Mouse (Mus musculus) inflammation-experienced regulatory T-cells, adult 6 months (primary cell): ENCODE results near the gene Tex12. TPM values are rescaled to one million over a fixed set of nuclear protein-coding genes. Genes with fewer than 3 reads are reported as not detected.

Experiments used
- ATAC-seq: one replicate; pipeline ENCODE4 v1.8.0; 2017
- polyA plus RNA-seq, 3 experiments: library from polyadenylated mRNA; unstranded; fragments of 100-300 nt; shearing (Covaris generic); gene quantifications; one replicate each; pipeline ENCODE4 v1.2.1; 2017

Tex12 gene
- polyA plus RNA-seq, 3 experiments from 2014 or later = not detected

DNA sequence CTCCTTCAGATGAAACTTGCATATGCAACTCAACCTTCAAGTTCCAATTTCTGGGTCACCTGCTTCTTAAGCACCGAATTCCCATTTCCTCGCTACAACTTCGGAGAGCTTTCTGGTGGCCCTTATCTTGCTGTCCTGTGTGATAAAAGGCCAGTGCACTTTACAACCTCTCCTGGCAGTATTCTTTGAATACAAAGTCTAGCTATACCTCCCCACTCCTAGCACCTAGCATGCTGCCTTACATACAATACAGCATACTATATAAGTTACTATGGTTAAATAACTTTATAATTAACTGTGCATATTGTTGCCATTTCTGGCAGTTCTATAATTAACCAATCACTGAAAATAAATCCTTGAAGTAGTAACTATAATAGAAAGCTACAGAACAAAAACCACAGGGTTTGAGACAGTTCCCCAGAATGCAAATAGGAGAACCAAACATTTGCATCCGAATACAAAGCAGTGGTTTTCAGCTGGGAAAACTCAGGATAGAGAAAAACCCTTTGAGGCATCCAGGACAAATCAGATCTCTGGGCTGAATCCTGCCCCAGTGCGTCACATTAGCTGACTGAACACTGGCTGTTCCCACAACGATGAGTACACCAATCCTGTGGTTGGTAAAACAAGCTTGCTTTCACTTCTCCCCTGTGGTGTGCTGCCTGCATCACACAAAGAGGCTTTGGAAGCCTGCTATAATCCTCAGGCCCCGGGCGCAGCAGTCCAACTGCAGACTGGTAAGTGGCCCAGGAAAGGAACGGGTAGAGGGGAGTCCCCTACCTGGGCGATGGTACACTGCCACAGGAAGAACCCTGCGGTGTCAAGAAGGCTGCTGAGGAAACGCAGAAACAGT is 6.7 kb downstream of the Tex12 start, which contains the start of gene Il18:
Gene Il18 (plus strand): TSS at position 587 of the 853 bp plus-strand sequence.
- peak; percentile 98 for ATAC-seq

DNA sequence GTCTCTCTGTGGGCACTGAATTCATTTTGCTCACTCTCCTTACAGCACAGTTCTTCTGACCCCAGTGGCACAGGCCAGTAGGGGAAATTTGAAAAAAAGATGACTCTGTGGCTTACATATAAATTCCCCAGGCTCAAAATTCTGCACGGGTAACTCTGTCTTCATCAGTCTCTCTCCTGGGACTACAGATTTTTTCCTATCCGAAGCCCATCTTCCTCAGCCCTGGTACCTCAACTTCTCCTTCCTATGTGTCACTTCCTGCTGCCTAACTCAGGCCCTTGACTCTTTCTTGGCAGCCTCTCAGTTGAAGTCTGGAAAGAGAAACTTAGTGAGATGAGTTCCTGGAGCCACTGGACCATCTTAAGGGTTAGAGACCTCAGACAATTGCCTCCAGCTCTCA is 7.6 kb downstream of the Tex12 start:
- no peak for ATAC-seq

GRCm38 (mm10) chr9:50552206-50552605 is 8.9 kb downstream of the Tex12 start:
- ATAC-seq = no peak

GRCm38 (mm10) chr9:50548936-50549335 is 12.2 kb downstream of the Tex12 start:
- no peak for ATAC-seq

DNA sequence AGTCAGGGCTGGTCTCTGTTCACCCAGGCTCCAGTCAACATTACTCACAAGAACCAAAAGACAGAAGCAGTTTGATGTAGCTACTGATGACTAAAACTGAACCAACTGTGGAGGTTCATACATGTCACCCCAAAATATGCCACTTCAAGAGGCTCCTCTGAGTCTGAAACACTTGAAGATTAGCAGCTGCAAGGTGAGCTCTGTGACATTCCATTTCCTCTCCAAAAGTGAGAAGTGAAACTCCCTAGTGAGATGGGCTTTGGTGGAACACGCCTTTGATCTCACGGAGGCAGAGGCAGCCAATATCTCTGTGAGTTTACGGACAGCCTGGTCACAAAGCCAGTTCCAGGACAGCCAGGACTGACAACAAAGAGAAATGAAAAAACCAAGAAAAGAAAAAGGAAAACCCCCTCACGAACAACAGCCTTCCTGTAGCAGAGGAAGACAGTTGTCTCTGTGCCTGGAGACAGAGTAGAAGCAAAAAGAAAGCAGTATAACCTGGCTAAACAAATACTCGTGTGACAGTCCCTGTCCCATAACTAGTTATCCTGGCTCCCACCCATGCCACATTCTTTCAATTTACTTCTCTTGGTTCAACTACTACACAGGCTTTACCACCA is 13.2 kb downstream of the Tex12 start:
- ATAC-seq = peak; percentile 73

DNA sequence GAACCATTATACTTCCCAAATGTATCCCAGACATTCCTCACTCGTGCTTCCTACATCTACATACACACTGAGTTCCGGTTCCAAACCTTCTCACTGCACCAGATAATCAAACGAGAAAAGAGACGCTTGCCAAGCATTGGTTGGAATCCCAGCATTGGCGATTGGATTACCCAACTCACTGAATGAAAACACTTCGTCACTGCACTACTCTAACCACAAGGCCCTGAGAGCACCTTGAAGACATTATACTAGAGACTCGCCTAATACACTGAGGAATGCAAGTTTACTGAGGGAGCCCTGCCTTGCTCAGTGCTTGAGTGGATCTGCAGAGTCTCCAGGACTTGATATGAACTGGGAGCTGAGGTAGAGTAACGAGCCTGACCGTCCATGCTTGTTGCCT is 18.7 kb downstream of the Tex12 start:
- no peak for ATAC-seq

- ATAC-seq = no peak
These were observed 21.0 kb downstream of the Tex12 start for GRCm38 (mm10) chr9:50540170-50540569.

DNA sequence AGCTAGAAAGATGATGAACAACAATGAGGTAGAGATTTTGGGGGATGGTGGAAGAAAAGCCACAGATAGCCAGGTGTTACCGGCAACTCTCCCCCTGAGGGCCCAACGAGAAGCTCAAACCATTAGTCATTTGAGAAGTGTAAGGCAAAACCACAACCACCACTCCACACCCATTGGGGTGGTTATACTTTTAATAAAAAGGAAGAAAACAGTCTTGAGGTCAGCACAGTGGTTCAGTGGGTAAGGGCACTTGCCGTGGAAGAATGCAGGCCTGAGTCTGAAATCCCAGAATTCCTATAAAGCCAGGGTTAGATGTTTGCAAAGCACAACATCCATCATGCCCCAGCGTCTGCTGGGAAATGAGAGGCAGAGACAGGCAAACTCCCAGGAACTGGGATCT is 23.8 kb downstream of the Tex12 start:
- ATAC-seq = no peak

DNA sequence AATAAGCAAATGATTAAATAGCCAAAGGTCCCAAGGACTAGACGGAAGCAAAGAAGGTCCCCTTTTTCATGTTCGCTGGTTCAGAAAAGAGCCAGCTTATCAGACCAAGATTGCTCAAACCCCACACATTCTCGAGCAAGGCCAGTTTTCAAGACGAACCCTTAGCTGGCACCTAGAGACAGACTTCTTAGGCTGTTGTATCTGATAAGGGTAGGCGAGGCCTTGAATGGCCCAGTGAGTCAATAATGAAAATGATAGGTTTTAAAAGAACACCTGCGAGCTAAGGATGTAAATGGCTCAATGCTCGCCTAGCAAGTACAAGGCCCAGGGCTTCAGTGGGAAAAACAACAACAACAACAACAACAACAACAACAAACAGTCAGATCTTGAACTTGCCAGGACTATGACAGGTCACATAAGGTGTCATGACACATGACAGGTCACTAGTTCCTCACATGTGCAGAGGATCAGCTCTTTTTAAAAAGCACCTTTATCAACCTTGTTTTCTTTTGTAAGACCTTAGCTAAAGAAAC is 24.5 kb downstream of the Tex12 start:
- no peak for ATAC-seq

GRCm38 (mm10) chr9:50535930-50536329 is 25.2 kb downstream of the Tex12 start:
- no peak for ATAC-seq

DNA sequence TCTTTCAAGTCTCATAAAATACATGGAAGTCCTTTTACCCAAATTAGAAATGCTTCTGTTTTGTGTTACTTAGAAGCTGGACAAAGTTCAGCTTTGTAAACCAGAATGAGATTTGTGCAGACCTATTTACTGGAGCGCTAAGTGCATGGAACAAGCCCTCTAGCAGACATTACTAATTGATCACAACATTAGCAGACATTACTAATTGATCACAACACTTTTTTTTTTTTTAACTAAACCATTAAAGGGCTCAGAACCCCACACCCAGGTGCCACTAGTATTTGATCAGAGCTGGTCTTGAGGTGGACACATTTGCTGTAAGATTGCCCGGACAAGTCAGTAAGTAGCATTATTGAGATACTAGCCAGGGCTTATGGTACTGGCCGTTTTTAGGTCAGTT is 27.3 kb downstream of the Tex12 start:
- ATAC-seq = no peak

DNA sequence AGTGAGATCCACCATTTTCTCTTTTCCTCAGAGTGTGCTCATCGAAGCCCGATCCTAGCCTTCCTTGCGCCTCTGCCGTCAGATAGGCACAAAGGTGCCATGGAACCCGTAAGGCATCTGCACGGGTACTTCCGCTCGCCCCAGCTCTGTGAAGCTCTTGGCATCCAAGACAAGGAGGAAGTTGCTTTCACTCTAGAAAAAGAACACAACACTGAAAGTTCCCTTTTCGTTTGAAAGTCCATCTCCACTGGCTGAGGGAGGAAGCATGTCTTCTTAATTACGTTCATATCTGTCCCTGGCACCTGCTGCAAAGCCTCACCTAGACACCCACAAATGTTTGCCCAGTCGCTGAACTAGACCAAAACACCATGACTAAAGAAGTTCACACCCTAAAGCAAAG is 27.8 kb downstream of the Tex12 start:
- ATAC-seq = peak; percentile 41

DNA sequence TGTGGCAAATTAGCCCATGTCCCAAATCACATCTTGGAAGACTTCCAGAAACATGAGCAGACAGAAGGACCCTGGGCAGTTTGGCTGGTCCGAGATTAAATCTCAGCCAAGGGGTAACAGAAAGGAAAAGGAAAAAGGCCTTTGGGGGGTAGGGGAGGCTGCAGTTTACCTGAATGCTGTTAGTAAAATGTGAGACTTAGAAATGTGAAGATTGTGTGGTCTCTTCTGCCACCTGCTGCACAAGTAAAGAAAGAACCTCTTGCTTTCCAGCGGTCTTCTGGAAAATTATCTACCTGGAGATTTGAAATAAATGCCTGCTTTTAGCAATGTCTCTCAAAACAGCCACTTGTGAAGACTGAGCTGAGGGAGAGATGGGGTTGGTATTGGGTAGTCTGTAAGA is 30.2 kb downstream of the Tex12 start:
- ATAC-seq = no peak

DNA sequence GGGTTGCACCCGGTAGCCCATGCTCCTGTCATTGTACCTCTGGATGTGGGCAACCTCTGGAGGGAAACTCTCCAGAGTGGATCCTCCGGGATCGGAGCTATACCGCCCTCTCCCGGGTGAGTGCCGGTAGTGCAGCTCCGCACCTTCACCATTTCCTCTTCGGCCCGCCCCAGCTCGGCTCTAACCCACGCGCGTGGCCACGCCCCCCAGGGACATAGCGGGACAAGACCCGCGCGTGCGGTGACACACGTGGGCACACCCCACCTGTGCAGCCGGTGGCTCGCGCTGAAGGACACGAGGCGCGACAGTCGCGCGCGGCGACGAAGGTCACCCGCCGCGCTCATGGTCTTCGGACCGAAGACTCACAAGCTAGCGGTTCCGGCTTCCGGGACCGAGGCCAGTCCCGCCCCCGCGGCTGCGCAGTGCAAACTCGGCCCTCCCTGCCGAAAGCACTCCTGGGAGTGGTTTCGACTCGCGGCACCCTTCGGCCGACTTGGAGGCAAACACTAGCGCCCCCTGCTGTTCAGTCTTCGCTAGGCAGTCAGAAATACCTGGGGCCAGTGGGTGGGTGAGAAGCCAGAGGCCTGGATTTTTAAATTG is 32.7 kb downstream of the Tex12 start, which contains the start of gene Pts:
Gene Pts (minus strand): TSS at position 432 of the 600 bp plus-strand sequence.
- peak; percentile 94 for ATAC-seq

- peak; percentile 18 for ATAC-seq
These were observed 33.3 kb downstream of the Tex12 start for GRCm38 (mm10) chr9:50527860-50528259.

- no peak for ATAC-seq
These were observed 35.5 kb downstream of the Tex12 start for GRCm38 (mm10) chr9:50525585-50525984.

GRCm38 (mm10) chr9:50524936-50525335 is 36.2 kb downstream of the Tex12 start:
- ATAC-seq = no peak

DNA sequence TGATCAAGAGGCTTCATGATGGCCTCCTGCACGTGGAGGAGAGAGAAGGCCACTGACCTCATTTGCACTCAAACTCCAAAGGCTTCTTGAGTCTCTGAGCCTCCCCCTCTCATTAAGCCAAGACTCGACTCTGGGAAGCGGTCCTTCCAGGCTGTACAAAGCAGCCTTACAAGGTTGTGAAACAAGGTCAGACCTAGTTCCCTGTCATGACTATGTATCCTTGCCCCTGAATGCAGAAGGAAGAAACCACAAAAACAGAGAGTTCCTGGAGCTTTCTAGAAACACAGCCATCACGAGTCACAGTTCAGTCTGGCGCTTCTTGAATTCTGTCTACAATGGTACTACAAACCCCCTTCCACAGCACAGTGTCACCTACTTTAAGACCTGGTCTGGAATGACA is 38.6 kb downstream of the Tex12 start:
- no peak for ATAC-seq

DNA sequence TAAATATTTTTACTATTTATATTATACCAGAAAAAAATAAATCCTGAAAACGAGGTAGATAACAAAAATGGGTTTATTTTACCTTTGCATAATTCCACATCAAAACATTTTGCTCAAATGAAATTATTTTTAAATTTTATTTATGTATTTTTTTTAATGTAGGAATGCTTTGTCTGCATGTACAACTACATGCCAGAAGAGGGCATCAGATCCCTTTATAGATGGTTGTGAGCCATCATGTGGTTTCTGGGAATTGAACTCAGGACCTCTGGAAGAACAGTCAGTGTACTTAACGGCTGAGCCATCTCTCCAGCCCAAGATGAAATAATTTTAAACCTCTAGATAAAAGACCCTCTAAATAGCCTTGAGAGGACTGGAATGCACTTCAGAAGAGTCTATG is 39.6 kb downstream of the Tex12 start:
- no peak for ATAC-seq

DNA sequence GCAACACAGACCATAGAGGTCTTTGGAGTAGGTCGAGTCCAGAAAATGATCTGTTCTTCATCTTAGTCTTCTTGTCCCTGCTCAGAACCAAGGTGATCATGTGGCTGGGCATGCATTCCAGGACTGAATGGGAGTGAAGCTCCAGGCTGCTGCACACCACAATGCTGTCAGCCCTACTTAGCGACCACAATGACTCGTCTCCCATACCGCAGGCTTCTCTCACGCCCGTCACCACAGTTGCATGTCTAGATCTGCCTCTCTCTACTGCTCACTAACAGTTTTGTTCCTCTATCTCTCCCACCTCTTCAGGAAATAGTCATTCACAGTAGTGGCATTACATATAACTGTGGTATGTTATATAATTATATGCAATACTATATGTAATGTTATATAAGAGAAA is 40.4 kb downstream of the Tex12 start:
- ATAC-seq = no peak

DNA sequence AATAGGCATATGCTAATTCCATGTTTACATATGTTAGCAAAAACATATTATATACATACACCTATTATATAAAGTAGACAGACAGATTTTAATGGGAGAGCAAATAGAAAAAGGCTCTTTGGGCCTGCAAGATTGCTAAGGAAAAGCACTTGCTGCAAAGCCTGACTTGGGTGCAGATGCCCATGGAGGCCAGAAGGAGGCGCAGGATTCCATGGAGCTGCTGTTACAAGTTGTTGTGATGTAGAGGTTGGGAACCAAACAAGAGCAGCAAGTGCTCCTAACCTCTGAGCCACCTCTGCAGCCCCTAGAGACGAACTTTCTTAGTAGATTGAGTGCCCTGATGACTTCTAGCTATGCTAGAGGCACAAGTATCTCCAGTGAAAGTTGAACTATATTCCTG is 42.3 kb downstream of the Tex12 start:
- ATAC-seq = no peak

GRCm38 (mm10) chr9:50515462-50515861 is 45.7 kb downstream of the Tex12 start:
- no peak for ATAC-seq

DNA sequence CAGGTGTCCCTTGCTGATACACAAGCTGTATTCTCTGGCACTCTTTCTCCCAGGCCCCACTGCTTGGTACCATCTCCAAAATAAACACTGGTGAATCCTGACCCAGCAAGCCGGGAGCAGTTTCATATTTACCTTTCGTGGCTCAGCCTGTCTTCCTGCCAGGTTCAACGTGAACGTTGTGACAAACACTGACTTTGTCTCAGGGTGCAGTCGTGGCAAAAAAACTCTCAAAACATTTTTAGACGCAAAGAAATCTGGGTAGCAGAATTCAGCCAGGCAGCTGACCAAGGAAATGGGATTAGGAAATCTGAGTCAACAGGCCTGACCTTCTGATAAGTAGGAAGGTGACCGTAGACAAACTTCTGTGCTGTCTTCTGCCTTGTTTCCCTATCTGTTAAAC is 53.6 kb downstream of the Tex12 start:
- ATAC-seq = no peak
